Mouse (Mus musculus) midbrain, embryonic 11.5 days (tissue): ENCODE results near the gene Epb41l3. TPM values are rescaled to one million over a fixed set of nuclear protein-coding genes. Genes with fewer than 3 reads are reported as not detected.

Experiments
- ATAC-seq: fragments of 200-750 bp; cut with Nextera tagmentation; 2 replicates; pipeline ENCODE4 v1.8.0; 2017; ENCODE audit warnings: moderate TSS enrichment, moderate library complexity; ENCODE audit not compliant: low FRiP score
- DNase-seq: peaks from one replicate; pipeline ENCODE4 v3.0.0; 2015; ENCODE audit warnings: low spot score; ENCODE audit errors: missing footprints
- H3K27ac ChIP-seq: fragments of 300-500 bp; sonication (generic); 2 replicates; pipeline ENCODE4 v1.5.1; 2014; ENCODE audit warnings: low read depth, low read length
- H3K27me3 ChIP-seq: fragments of 300-500 bp; sonication (generic); 2 replicates; pipeline ENCODE4 v1.6.1; 2014; ENCODE audit warnings: mild to moderate bottlenecking, low read length, moderate library complexity, mixed read lengths; ENCODE audit not compliant: control insufficient read depth, insufficient read depth
- H3K36me3 ChIP-seq: fragments of 300-500 bp; sonication (generic); 2 replicates; pipeline ENCODE4 v1.6.1; 2014; ENCODE audit warnings: mild to moderate bottlenecking, low read length, moderate library complexity, mixed read lengths; ENCODE audit not compliant: control insufficient read depth, insufficient read depth
- H3K4me1 ChIP-seq: fragments of 300-500 bp; sonication (generic); 2 replicates; pipeline ENCODE4 v1.6.1; 2014; ENCODE audit warnings: low read length; ENCODE audit not compliant: control insufficient read depth, insufficient read depth
- H3K4me2 ChIP-seq: fragments of 300-500 bp; sonication (generic); 2 replicates; pipeline ENCODE4 v1.6.1; 2014; ENCODE audit warnings: mild to moderate bottlenecking, moderate library complexity
- H3K4me3 ChIP-seq: fragments of 300-500 bp; sonication (generic); 2 replicates; pipeline ENCODE4 v1.5.1; 2014; ENCODE audit warnings: low read depth, low read length
- H3K9ac ChIP-seq: fragments of 300-500 bp; sonication (generic); 2 replicates; pipeline ENCODE4 v1.6.1; 2014; ENCODE audit warnings: low read length
- H3K9me3 ChIP-seq: fragments of 300-500 bp; sonication (generic); 2 replicates; pipeline ENCODE4 v1.6.1; 2016; ENCODE audit warnings: low read length; ENCODE audit not compliant: control insufficient read depth
- WGBS: fragments of 180-500 bp; shearing (Covaris S2); extraction: QIAGEN DNeasy Blood & Tissue Kit; methylation state at CpG from one replicate; pipeline ENCODE4 v1.1.7; 2014; 5-methylcytosine and 5-hydroxymethylcytosine counted together
- polyA plus RNA-seq: library from polyadenylated mRNA; unstranded; fragments of >200 nt; fragmentation: Nextera tagmentation; extraction: Ambion mirVana; gene quantifications from 2 replicates; pipeline ENCODE4 v1.2.1, GENCODE M21; 2014

Gene Epb41l3
- polyA plus RNA-seq, 1 experiment from 2014 or later = 66.1 TPM

DNA sequence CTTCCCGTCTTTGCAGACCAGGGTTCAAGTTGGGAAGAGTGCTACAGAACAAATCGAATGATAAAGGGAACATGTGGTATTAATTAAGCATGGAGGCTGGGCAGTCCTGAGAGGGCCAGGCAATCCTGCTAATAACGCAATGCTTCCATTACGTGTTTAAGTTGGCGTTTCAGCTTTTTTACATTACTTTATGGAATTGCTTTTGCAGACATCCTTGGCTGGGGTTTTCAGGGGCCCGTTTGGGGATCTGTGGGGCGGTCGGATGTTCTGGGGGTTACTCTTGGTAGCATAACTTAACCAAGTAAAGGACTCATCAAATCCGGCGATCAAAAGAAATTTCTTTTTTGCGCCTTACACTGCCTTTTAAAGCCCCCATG, 82.3 kb downstream of the Epb41l3 start:
- no peak overlapping the region for H3K27ac ChIP-seq
- H3K4me2 ChIP-seq = peak overlapping the region; percentile 90
- WGBS = 10% methylated on average over 11 of the region's 11 CpGs
- peak; percentile 93 for DNase-seq
- H3K9me3 ChIP-seq = no peaks in the 10 kb centered on the region
- peak overlapping the region; percentile 91; the same call in 1 of the 2 replicates for H3K9ac ChIP-seq
- no peaks in the 10 kb centered on the region for H3K27me3 ChIP-seq
- H3K4me1 ChIP-seq = peaks cover 5% of the 10 kb centered on the region
- H3K4me3 ChIP-seq = peak overlapping the region; percentile 89
- no peaks in the 10 kb centered on the region for H3K36me3 ChIP-seq
- ATAC-seq = 0 out of 2 replicates have a peak, but pooled peaks have one; percentile 5

DNA sequence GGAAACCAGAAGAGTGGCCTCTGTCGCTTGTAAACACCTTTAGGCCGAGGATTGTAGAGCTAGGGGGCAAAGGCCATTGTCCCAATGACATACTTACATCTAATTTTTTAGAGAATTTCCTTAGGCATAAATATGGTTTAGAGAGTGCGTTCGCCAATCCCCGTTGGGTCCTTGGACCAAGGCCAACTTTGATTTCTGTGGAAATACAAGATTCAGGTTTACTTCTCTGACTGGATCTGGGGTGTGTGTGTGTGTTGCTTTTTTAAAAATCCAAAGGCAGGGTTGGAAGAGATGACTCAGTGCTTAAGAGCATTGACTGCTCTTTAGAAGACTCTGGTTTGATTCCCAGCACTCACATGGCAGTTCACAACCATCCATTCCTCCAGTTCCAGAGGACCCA, 83.2 kb downstream of the Epb41l3 start:
- Histone ChIP-seq H3K27ac (no peak overlapping the region), H3K27me3 (no peaks in the 10 kb centered on the region), H3K4me3 (no peak overlapping the region), H3K9me3 (no peaks in the 10 kb centered on the region), H3K4me2 (no peak overlapping the region), H3K9ac (no peak overlapping the region), H3K4me1 (peaks cover 5% of the 10 kb centered on the region), H3K36me3 (no peaks in the 10 kb centered on the region)
- ATAC-seq (no peak), DNase-seq (no peak)
- WGBS = 83% methylated on average over 5 of the region's 5 CpGs

DNA sequence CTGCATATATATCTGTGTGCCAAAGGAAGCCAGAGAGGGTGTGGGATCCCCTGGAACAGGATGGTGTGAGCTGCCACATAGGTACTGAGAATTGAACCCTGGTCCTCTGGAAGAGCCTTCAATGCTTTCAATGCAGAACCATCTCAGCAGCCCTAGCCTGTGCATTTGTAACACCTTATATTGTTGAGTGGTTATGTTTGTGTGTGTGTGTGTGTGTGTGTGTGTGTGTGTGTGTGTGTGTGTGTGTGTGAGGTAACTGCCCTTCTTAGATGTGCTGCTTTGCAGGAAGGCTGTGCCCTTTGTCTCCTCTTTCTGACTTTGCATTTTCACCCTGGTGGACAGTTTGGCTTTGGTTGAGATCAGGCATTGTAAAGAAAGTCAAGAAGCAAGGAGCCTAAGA, 87.2 kb downstream of the Epb41l3 start:
- no peak overlapping the region for H3K9ac ChIP-seq
- no peak for DNase-seq
- no peaks in the 10 kb centered on the region for H3K36me3 ChIP-seq
- no peaks in the 10 kb centered on the region for H3K9me3 ChIP-seq
- no peak overlapping the region for H3K27ac ChIP-seq
- ATAC-seq = no peak
- no peak overlapping the region for H3K4me2 ChIP-seq
- no peaks in the 10 kb centered on the region for H3K27me3 ChIP-seq
- peaks cover 2% of the 10 kb centered on the region for H3K4me1 ChIP-seq
- H3K4me3 ChIP-seq = no peak overlapping the region

GRCm38 (mm10) chr17:69176949-69177501, 101.5 kb downstream of the Epb41l3 start:
- Histone ChIP-seq H3K9me3 (no peaks in the 10 kb centered on the region), H3K9ac (no peak overlapping the region), H3K27me3 (no peaks in the 10 kb centered on the region), H3K36me3 (no peaks in the 10 kb centered on the region), H3K27ac (no peak overlapping the region), H3K4me3 (no peak overlapping the region), H3K4me2 (no peak overlapping the region), H3K4me1 (no peaks in the 10 kb centered on the region)
- DNase-seq = peak; percentile 80
- WGBS = 80% methylated on average over 16 of the region's 16 CpGs
- no peak for ATAC-seq

DNA sequence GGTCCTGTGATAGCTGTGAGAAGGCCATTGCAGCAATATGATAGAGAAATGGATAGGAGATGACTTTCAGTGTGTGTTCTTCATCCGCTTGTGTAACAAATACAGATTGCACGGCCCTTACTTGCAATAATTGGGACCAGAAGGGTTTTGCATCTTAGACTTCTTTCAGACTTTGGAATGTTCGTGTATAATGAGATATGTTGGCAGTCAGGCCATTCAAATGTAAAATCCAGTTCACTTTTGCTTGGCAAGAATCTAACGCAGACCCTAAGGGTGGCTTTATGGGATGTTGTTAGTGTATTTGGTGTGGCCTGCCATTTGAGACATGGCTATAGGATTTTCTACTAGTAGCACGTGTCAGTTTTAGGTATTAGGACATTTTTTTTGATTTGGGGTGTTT, 102.5 kb downstream of the Epb41l3 start:
- Histone ChIP-seq H3K27ac (no peak overlapping the region), H3K27me3 (no peaks in the 10 kb centered on the region), H3K4me2 (no peak overlapping the region), H3K4me3 (no peak overlapping the region), H3K9me3 (no peaks in the 10 kb centered on the region), H3K4me1 (no peaks in the 10 kb centered on the region), H3K9ac (no peak overlapping the region), H3K36me3 (no peaks in the 10 kb centered on the region)
- ATAC-seq (no peak), DNase-seq (no peak)
- WGBS = 85% methylated on average over 5 of the region's 5 CpGs

DNA sequence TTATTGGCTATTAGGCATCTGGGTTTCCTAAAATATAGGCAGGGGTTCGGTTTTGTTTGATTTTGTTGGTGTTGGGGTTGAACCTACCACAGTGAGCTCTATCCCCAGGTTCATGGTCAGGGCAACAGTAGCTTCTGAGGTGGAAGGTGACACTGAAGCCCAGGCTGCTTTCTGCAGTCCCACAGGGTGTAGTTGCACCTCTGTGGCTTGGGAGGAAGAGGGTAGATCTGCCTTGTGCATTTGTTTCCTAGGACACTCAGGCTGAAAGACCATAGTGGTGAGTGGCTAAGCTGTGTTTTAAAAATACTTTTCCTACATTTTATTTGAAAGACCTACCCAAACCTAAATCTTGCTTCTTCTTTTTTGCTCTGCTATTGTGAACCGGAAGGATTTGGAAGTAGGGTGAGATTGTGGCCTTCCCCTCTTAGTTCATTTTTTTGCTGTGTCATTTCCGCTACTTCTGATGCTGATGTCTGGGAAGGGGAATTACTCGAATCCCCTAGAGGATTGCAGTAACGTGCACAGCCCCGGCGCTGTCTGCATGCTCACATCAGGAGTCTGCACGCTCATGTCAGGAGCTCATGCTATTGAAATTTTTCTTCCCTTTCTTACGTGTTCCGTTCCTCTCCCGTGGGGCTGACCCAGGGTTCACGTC, 105.5 kb downstream of the Epb41l3 start:
- DNase-seq = peak; percentile 89
- H3K4me3 ChIP-seq = no peak overlapping the region

DNA sequence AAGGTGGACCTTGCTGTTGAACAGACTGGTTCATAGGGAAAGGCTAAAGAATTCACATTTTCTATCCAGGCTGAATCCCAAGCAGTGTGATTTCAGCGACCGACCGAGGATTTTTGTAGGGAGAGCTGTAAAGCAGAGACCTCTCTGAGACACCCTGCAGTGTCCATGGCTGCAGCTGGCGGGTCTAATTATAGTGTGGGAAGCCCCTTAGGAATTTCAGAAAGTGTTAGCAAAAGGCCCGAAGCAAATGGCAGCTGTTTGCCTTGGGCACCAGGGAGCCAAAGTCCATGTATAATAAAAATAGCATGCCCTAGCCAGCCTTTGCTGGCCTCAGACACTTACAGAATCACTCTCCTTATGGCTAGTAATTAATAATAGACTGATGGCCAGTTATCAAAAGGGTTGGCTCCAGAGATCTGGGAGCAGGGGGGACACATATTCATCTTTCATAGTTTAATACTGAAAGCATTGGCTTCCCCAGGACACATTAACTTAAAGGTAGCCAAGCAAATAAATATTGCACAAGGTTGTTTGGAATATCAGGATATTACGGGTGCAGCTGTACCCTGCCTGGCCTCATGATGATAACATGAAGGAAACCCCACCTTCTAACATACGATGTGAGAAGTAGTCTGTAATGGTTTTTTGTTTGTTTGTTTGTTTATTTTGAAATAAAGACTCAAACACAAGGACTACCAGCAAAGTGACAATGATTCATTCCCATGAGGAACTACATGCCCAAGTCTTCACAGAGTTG, 106.3 kb downstream of the Epb41l3 start:
- peak; percentile 85 for DNase-seq
- Histone ChIP-seq H3K9me3 (no peaks in the 10 kb centered on the region), H3K4me3 (no peak overlapping the region), H3K4me1 (no peaks in the 10 kb centered on the region), H3K36me3 (no peaks in the 10 kb centered on the region), H3K27ac (peak overlapping the region; percentile 37; the same call in 1 of the 2 replicates), H3K27me3 (no peaks in the 10 kb centered on the region), H3K4me2 (peak overlapping the region; percentile 10; the same call in 1 of the 2 replicates), H3K9ac (no peak overlapping the region)
- peak; percentile 81 for ATAC-seq
- WGBS = 26% methylated on average over 7 of the region's 7 CpGs

More for the DNA sequence above, 105.5 kb downstream of the Epb41l3 start:
- H3K27ac ChIP-seq = peak overlapping the region; percentile 52
- H3K27me3 ChIP-seq = no peaks in the 10 kb centered on the region
- H3K4me2 ChIP-seq = peak overlapping the region; percentile 10; the same call in 1 of the 2 replicates
- WGBS = 38% methylated on average over 12 of the region's 12 CpGs
- peak; percentile 88 for ATAC-seq
- no peaks in the 10 kb centered on the region for H3K36me3 ChIP-seq
- H3K9ac ChIP-seq = no peak overlapping the region
- no peaks in the 10 kb centered on the region for H3K9me3 ChIP-seq
- no peaks in the 10 kb centered on the region for H3K4me1 ChIP-seq

DNA sequence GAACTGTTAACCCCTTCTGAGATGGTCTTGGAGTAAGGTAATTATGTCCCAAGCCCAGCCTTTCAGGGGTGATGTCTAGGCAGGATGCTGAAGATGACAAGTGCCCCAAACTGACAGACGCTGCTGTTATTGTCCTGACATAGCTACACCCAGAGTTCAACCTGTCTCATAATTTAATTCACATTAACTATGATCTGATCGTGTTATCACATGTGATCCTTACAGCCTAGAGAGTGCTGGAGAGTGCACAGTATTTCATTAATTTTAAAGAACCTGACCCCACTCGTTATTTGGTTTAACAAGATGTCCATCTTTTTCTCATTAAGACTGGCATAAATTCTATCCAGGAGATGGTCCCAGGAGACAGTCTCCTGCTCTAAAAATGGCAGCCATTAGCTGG, 112.3 kb downstream of the Epb41l3 start:
- ATAC-seq = no peak
- Histone ChIP-seq H3K4me1 (peaks cover 3% of the 10 kb centered on the region), H3K9ac (no peak overlapping the region), H3K36me3 (no peaks in the 10 kb centered on the region), H3K9me3 (no peaks in the 10 kb centered on the region), H3K27me3 (no peaks in the 10 kb centered on the region), H3K27ac (no peak overlapping the region), H3K4me3 (no peak overlapping the region), H3K4me2 (no peak overlapping the region)
- peak; percentile 65 for DNase-seq
- WGBS = 77% methylated on average over 3 of the region's 3 CpGs
